Mouse (Mus musculus) C2C12 (cell line): Measurements from ENCODE around the gene Ctse.

Experiments
- CTCF ChIP-seq: IDR thresholded peaks from one replicate; pipeline ENCODE4 v1.5.1; 2011; ENCODE audit not compliant: control insufficient read depth, insufficient read depth, insufficient read length
- MAX ChIP-seq: IDR thresholded peaks from one replicate; pipeline ENCODE4 v1.6.1; 2011; ENCODE audit warnings: mild to moderate bottlenecking, control low read depth

- no peak for TF ChIP-seq CTCF
- TF ChIP-seq MAX, result no peak
These were observed 58.2 kb downstream of the Ctse start for GRCm38 (mm10) chr1:131696325-131696724.
